Mouse (Mus musculus): ENCODE data around the gene Znrd1as. TPM values are rescaled to one million over a fixed set of nuclear protein-coding genes. Genes with fewer than 3 reads are reported as not detected.

Znrd1as gene
- polyA plus RNA-seq, 1 experiment, result 6.7 TPM

GRCm38 (mm10) chr17:36971172-36971850 is 12.9 kb downstream of the Znrd1as start:
- TF ChIP-seq POLR2A (IDR thresholded peaks at IDR 0.05; ENCODE audit: borderline replicate concordance, insufficient read depth, low read length) (no peak), CTCF (IDR thresholded peaks at IDR 0.05; ENCODE audit: borderline replicate concordance, insufficient read depth, low read depth, low read length) (no peak)
- Histone ChIP-seq H3K4me1 (ENCODE audit: control insufficient read depth, insufficient read depth, low read length) (no peaks in the 10 kb centered on the region), H3K27me3 (ENCODE audit: control insufficient read depth, insufficient read depth, low read length) (no peaks in the 10 kb centered on the region), H3K27ac (ENCODE audit: insufficient read depth, low read length) (no peak overlapping the region), H3K4me3 (replicated peaks; ENCODE audit: insufficient read depth, low read depth, low read length) (no peak overlapping the region)
- DNase-seq, result no peak
- 82% methylated on average over 6 of the region's 6 CpGs for WGBS

- WGBS, result 79% methylated on average over 3 of the region's 3 CpGs
These were observed 14.4 kb downstream of the Znrd1as start for GRCm38 (mm10) chr17:36972791-36973190.

DNA sequence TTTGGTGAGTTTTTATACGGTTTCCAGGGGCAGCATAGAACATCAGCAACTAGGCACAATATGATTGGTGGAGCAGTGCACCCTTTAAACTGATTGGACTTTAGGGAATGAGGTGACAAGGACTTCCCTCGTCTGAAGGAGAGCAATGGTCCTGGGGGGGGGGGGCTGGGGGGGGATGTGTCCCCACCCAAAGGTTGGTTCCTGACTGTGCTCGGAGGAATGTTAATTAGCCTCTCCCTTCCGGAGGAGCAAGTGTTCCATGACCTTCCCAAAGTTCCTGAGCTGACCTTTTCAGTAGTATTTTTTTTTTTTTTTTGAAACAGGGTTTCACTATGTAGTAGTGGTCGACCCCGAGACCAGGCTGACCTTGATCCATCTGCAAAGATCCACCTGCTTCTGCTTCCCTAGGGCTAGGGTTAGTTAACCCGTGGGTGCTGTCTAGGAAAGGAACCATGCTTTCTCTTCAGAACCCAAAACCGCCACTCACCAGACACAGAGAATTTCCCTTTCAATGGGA is 14.9 kb downstream of the Znrd1as start:
- Histone ChIP-seq H3K27me3 (ENCODE audit: control insufficient read depth, insufficient read depth, low read length) (no peaks in the 10 kb centered on the region), H3K4me1 (ENCODE audit: control insufficient read depth, insufficient read depth, low read length) (no peaks in the 10 kb centered on the region), H3K27ac (ENCODE audit: insufficient read depth, low read length) (no peak overlapping the region), H3K4me3 (replicated peaks; ENCODE audit: insufficient read depth, low read depth, low read length) (no peak overlapping the region)
- no peak for TF ChIP-seq POLR2A (IDR thresholded peaks at IDR 0.05; ENCODE audit: borderline replicate concordance, insufficient read depth, low read length)
- TF ChIP-seq CTCF (IDR thresholded peaks at IDR 0.05; ENCODE audit: borderline replicate concordance, insufficient read depth, low read depth, low read length), result no peak
- no peak for DNase-seq
- WGBS, result 70% methylated on average over 8 of the region's 8 CpGs

More at GRCm38 (mm10) chr17:36972791-36973190, 14.4 kb downstream of the Znrd1as start:
- H3K4me1 ChIP-seq (ENCODE audit: control insufficient read depth, insufficient read depth, low read length), result no peaks in the 10 kb centered on the region
- no peaks in the 10 kb centered on the region for H3K27me3 ChIP-seq (ENCODE audit: control insufficient read depth, insufficient read depth, low read length)
- H3K27ac ChIP-seq (ENCODE audit: insufficient read depth, low read length), result no peak overlapping the region
- DNase-seq, result no peak
- TF ChIP-seq CTCF (IDR thresholded peaks at IDR 0.05; ENCODE audit: borderline replicate concordance, insufficient read depth, low read depth, low read length) (no peak), POLR2A (IDR thresholded peaks at IDR 0.05; ENCODE audit: borderline replicate concordance, insufficient read depth, low read length) (no peak)
- H3K4me3 ChIP-seq (replicated peaks; ENCODE audit: insufficient read depth, low read depth, low read length), result no peak overlapping the region

DNA sequence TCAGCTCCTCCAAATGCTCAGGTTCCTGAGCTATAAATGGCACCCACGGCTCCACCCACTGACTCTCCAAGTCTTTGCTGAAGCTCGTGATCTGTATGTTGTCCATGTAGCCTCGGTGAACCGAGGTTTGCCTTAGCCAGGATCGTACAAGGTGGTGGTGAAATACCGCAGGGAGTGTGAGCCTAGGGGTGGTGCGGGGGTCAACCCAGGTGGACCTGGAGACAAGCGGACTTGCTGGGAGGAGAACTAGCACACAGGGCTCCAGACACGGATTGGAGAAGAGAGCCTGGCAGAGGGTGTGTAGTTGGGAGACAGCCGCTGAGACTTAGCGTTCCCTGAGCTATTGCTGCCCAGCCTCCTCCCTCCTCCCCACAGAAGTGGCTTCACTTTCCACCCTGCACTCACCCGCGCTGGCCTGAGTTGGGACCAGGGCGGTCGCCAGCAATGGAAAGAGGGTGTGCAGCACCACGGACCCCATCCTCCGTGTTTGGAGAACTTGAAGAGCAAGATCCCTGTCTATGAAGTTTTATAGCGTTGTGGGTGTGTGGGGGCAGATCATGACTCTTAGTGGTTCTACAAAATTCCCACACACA is 22.9 kb downstream of the Znrd1as start, which contains the start of gene 2410137M14Rik:
2410137M14Rik (minus strand) TSS at position 17 of the 593 bp plus-strand sequence.
- Histone ChIP-seq H3K27me3 (ENCODE audit: control insufficient read depth, insufficient read depth, low read length) (no peaks in the 10 kb centered on the region), H3K27ac (ENCODE audit: insufficient read depth, low read length) (no peak within 1 kb of the TSS), H3K4me3 (replicated peaks; ENCODE audit: insufficient read depth, low read depth, low read length) (no peak within 1 kb of the TSS), H3K4me1 (ENCODE audit: control insufficient read depth, insufficient read depth, low read length) (no peaks in the 10 kb centered on the region)
- TF ChIP-seq CTCF (IDR thresholded peaks at IDR 0.05; ENCODE audit: borderline replicate concordance, insufficient read depth, low read depth, low read length), result no peak
- no peak for TF ChIP-seq POLR2A (IDR thresholded peaks at IDR 0.05; ENCODE audit: borderline replicate concordance, insufficient read depth, low read length)
- WGBS, result 15% methylated on average over 18 of the region's 18 CpGs
- DNase-seq, result no peak

- Histone ChIP-seq H3K4me3 (replicated peaks; ENCODE audit: insufficient read depth, low read depth, low read length) (no peak overlapping the region), H3K27ac (ENCODE audit: insufficient read depth, low read length) (no peak overlapping the region), H3K27me3 (ENCODE audit: control insufficient read depth, insufficient read depth, low read length) (no peaks in the 10 kb centered on the region), H3K4me1 (ENCODE audit: control insufficient read depth, insufficient read depth, low read length) (no peaks in the 10 kb centered on the region)
- TF ChIP-seq CTCF (IDR thresholded peaks at IDR 0.05; ENCODE audit: borderline replicate concordance, insufficient read depth, low read depth, low read length) (no peak), POLR2A (IDR thresholded peaks at IDR 0.05; ENCODE audit: borderline replicate concordance, insufficient read depth, low read length) (no peak)
- no peak for DNase-seq
- WGBS, result 28% methylated on average over 4 of the region's 4 CpGs
These were observed 23.5 kb downstream of the Znrd1as start for GRCm38 (mm10) chr17:36981845-36982244.

DNA sequence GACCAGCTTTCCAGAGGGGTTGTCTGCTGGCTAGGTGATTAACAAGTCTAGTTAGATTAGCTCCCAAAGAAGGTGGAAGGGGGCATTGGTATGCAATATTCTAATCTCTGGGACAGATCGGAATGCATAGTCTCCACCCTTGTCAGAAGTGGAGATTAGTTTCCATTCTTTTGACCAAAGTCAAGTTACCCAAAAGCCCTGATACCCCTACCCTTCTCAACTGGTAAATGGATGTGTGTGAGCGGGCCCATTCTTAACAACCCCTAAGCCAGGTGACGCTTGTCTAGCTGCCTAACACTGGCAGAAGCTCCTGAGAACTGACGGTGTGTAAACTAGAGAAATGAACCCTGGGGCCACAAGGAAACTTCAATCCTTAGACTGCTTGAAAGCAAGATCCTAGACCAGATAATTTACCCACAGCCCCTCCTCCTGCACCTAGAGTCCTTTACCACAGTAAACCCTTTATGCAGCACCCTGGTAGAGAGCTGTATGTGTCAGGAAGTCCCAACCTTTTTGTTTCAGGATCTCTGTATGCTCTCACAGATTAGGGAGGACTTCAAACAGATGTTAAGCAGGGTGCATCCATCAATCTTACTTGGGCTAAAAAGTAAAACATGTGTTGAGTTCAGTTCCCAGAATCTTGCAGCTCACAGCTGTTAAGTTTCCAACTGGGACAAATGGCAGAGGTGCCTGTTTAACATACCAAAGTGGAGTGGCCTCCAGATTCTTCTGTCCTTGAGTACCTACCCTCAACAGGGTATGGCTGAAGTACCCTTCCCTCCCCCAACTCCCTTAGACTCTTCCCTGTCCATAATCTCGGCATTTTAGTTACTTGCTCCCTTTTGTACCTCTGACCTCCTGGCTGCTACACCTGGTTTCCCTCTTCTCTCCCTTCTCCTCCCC is 24.1 kb downstream of the Znrd1as start:
- no peak for DNase-seq
- H3K4me3 ChIP-seq (replicated peaks; ENCODE audit: insufficient read depth, low read depth, low read length), result no peak overlapping the region
- H3K27ac ChIP-seq (ENCODE audit: insufficient read depth, low read length), result no peak overlapping the region
- 63% methylated on average over 5 of the region's 5 CpGs for WGBS
- no peaks in the 10 kb centered on the region for H3K27me3 ChIP-seq (ENCODE audit: control insufficient read depth, insufficient read depth, low read length)
- H3K4me1 ChIP-seq (ENCODE audit: control insufficient read depth, insufficient read depth, low read length), result no peaks in the 10 kb centered on the region
- TF ChIP-seq CTCF (IDR thresholded peaks at IDR 0.05; ENCODE audit: borderline replicate concordance, insufficient read depth, low read depth, low read length), result no peak
- no peak for TF ChIP-seq POLR2A (IDR thresholded peaks at IDR 0.05; ENCODE audit: borderline replicate concordance, insufficient read depth, low read length)

GRCm38 (mm10) chr17:36988475-36988874 is 30.1 kb downstream of the Znrd1as start:
- WGBS, result 7% methylated on average over 24 of the region's 24 CpGs
- Histone ChIP-seq H3K27ac (ENCODE audit: insufficient read depth, low read length) (no peak overlapping the region), H3K27me3 (ENCODE audit: control insufficient read depth, insufficient read depth, low read length) (no peaks in the 10 kb centered on the region; the same call in 1 of the 2 replicates), H3K4me3 (replicated peaks; ENCODE audit: insufficient read depth, low read depth, low read length) (no peak overlapping the region), H3K4me1 (ENCODE audit: control insufficient read depth, insufficient read depth, low read length) (no peaks in the 10 kb centered on the region)
- TF ChIP-seq POLR2A (IDR thresholded peaks at IDR 0.05; ENCODE audit: borderline replicate concordance, insufficient read depth, low read length) (no peak), CTCF (IDR thresholded peaks at IDR 0.05; ENCODE audit: borderline replicate concordance, insufficient read depth, low read depth, low read length) (no peak)
- no peak for DNase-seq

All from cerebellum, adult 2 months (tissue).